Mouse (Mus musculus): ENCODE data around the gene Plekhn1.

DNA sequence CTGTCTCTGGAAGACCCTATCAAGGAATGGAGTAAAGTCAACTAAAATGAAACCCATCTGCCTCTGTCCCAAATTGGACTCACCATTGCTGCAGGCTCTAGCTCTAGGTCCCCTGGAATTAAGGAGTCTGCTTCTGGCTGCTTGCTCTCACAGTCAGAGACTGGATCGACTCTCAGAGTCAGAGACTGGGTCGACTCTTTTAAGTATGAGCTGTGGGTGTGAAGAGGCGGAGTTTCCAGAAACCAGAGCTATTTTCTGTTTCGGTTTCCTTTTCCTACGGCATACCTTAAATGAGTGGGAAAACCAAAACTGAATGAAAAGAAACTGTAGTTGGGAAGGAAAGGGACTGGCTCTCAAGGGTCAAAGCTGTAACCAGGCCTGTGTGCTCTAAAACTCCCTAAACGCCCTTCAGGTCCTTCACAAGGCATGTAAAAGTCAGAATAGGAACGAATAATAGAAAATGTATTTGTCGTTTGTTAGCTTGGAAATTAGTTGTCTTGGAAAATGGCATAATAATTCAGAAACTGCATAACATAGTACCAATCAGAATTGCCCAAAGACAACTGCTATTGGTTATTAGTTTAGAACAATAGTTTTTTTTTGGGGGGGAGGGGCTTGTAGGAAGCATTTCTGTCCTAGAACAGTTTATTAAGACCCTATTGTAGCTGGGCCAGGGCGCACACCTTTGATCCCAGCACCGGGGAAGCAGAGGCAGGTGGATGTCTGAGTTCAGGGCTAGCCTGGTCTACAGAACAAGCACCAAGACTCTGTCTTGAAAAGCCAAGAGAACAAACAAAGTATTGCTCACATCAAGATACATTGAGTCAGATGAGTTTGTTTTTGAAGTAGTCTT lies 33.8 kb downstream of the Plekhn1 start, which contains the start of gene Isg15:
- TF ChIP-seq GATA1 (IDR thresholded peaks at IDR 0.05; ENCODE audit: borderline replicate concordance, low read length), result no peak
- no peak for TF ChIP-seq FLI1 (IDR thresholded peaks at IDR 0.05; ENCODE audit: low read length)

All from megakaryocyte, embryonic 14.5 days (primary cell).